Mouse (Mus musculus) G1E (cell line): Measurements from ENCODE around the gene Zan.

Source experiments
- CTCF ChIP-seq: IDR thresholded peaks from 2 replicates; pipeline ENCODE4 v1.5.1; 2012; ENCODE audit warnings: low read depth, low read length, inconsistent platforms, mixed read lengths
- GATA2 ChIP-seq: IDR thresholded peaks from 2 replicates; pipeline ENCODE4 v1.6.1; 2012; ENCODE audit warnings: low read depth, low read length, inconsistent platforms, borderline replicate concordance
- POLR2AphosphoS5 ChIP-seq: IDR thresholded peaks from 2 replicates; pipeline ENCODE4 v1.6.1; 2012; ENCODE audit warnings: low read depth, low read length, inconsistent platforms; ENCODE audit not compliant: insufficient replicate concordance
- TAL1 ChIP-seq: conservative IDR thresholded peaks from 2 replicates; pipeline ENCODE4 v1.6.1; 2012; ENCODE audit warnings: low read depth, low read length, inconsistent platforms, mixed read lengths

- no peak for TF ChIP-seq CTCF
- no peak for TF ChIP-seq TAL1
- TF ChIP-seq GATA2, result no peak
- TF ChIP-seq POLR2AphosphoS5, result no peak
These were observed 49.5 kb upstream of the Zan start for GRCm38 (mm10) chr5:137526192-137526936.
